28 mouse cellular contexts compared by ENCODE assay signal in the genomic region with DNA sequence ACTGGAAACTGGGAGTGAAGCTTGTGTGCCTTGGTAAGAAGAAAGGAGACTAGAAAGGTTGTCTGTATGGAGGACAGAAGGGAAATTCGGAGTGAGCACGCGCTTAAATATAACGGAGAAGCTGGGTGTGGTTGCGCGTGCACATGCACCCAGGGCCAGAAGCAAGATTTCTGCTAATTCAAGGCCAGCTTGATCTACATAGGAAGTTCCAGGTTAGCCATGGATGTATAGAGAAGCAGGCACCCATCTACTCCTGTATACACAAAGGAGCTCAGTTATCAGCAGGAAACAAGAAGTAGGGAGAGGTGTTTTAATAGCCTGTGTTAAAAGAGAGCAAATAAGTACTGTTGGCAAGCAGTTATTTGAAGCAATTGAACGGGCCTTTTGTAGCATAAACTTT. TPM values are rescaled to one million over a fixed set of nuclear protein-coding genes. Genes with fewer than 3 reads are reported as not detected.
DNase-seq lines count a peak whose midpoint lies in the region; ATAC-seq lines count a peak whose summit lies in the region.
"Had no signal": no experiment of that assay in that cellular context is flagged by ENCODE, and none has a peak within 500 bp of the region (broad histone marks: within the 10 kb centered on the region; RNA-seq: fewer than 3 reads in every experiment).

No protein-coding gene starts in this region.

- 80% methylated on average over 7 of the region's 7 CpGs for WGBS in heart, embryonic 15.5 days
- WGBS in liver, embryonic 13.5 days (ENCODE audit: insufficient replicate concordance): 45% methylated on average over 7 of the region's 7 CpGs
- WGBS in liver, embryonic 11.5 days: 71% methylated on average over 7 of the region's 7 CpGs
- WGBS in hindbrain, embryonic 16.5 days: 91% methylated on average over 7 of the region's 7 CpGs

- H3K27me3 ChIP-seq in heart, embryonic 15.5 days: no peaks in the 10 kb centered on the region
- no peaks in the 10 kb centered on the region for H3K27me3 ChIP-seq in liver, embryonic 13.5 days
- H3K27me3 ChIP-seq in liver, embryonic 11.5 days (replicated peaks; ENCODE audit: control insufficient read depth, insufficient read depth, low read length): no peaks in the 10 kb centered on the region
- no peaks in the 10 kb centered on the region for H3K27me3 ChIP-seq in hindbrain, embryonic 16.5 days (replicated peaks; ENCODE audit: control insufficient read depth, insufficient read depth, low read length)
- H3K27me3 ChIP-seq: embryonic facial prominence, embryonic 12.5 days; embryonic facial prominence, embryonic 15.5 days; hindbrain, embryonic 13.5 days; Patski had no signal

- no peak overlapping the region for H3K4me2 ChIP-seq in heart, embryonic 15.5 days
- H3K4me2 ChIP-seq in liver, embryonic 13.5 days: no peak overlapping the region
- H3K4me2 ChIP-seq in liver, embryonic 11.5 days: no peak overlapping the region
- no peak overlapping the region for H3K4me2 ChIP-seq in hindbrain, embryonic 16.5 days (ENCODE audit: low read length)
- H3K4me2 ChIP-seq: embryonic facial prominence, embryonic 12.5 days; embryonic facial prominence, embryonic 15.5 days; hindbrain, embryonic 13.5 days had no signal

- H3K9me3 ChIP-seq in heart, embryonic 15.5 days (replicated peaks): no peaks in the 10 kb centered on the region
- no peaks in the 10 kb centered on the region for H3K9me3 ChIP-seq in liver, embryonic 13.5 days (replicated peaks)
- H3K9me3 ChIP-seq in liver, embryonic 11.5 days (ENCODE audit: control insufficient read depth, low read length): no peaks in the 10 kb centered on the region
- no peaks in the 10 kb centered on the region for H3K9me3 ChIP-seq in hindbrain, embryonic 16.5 days (ENCODE audit: control insufficient read depth, low read length)
- H3K9me3 ChIP-seq: embryonic facial prominence, embryonic 12.5 days; embryonic facial prominence, embryonic 15.5 days; heart, embryonic 10.5 days; hindbrain, embryonic 10.5 days; hindbrain, embryonic 13.5 days had no signal

- H3K4me3 ChIP-seq in heart, embryonic 15.5 days: no peak overlapping the region
- no peak overlapping the region for H3K4me3 ChIP-seq in liver, embryonic 13.5 days (replicated peaks)
- no peak overlapping the region for H3K4me3 ChIP-seq in liver, embryonic 11.5 days (ENCODE audit: low read depth, low read length)
- H3K4me3 ChIP-seq in hindbrain, embryonic 16.5 days (ENCODE audit: low read length): no peak overlapping the region
- H3K4me3 ChIP-seq: embryonic facial prominence, embryonic 12.5 days; embryonic facial prominence, embryonic 15.5 days; gastrocnemius, adult 2 months; heart, embryonic 10.5 days; hindbrain, embryonic 10.5 days; hindbrain, embryonic 13.5 days had no signal

- H3K27ac ChIP-seq in heart, embryonic 15.5 days: peak overlapping the region; percentile 45; the same call in 1 of the 2 replicates
- H3K27ac ChIP-seq in liver, embryonic 13.5 days: no peak overlapping the region
- H3K27ac ChIP-seq in liver, embryonic 11.5 days (ENCODE audit: low read depth, low read length): no peak overlapping the region
- no peak overlapping the region for H3K27ac ChIP-seq in hindbrain, embryonic 16.5 days (ENCODE audit: low read depth, low read length)
- H3K27ac ChIP-seq: embryonic facial prominence, embryonic 12.5 days; embryonic facial prominence, embryonic 15.5 days; gastrocnemius, adult 2 months; heart, embryonic 10.5 days; hindbrain, embryonic 10.5 days; hindbrain, embryonic 13.5 days; hindbrain, postnatal 0 days had no signal

- ATAC-seq in heart, embryonic 15.5 days (replicated peaks; ENCODE audit: insufficient number of reproducible peaks, insufficient read depth, low FRiP score, low read depth): no peak
- ATAC-seq in liver, embryonic 13.5 days (ENCODE audit: low read depth): peak; percentile 34; the same call in 1 of the 2 replicates
- ATAC-seq in liver, embryonic 11.5 days (replicated peaks; ENCODE audit: low FRiP score): no peak
- peak; percentile 29; the same call in 1 of the 2 replicates for ATAC-seq in megakaryocyte progenitor cell, adult 5-6 weeks (replicated peaks; ENCODE audit: poor library complexity)
- no peak for ATAC-seq in hindbrain, embryonic 16.5 days
- ATAC-seq: CD4-positive, CD25-positive, alpha-beta regulatory T cell, adult 4 months; forebrain, embryonic 14.5 days; forebrain, postnatal 0 days; hindbrain, postnatal 0 days; inflammation-experienced regulatory T-cells, adult 6 months; intestine, embryonic 16.5 days; Patski had no signal

- H3K36me3 ChIP-seq in heart, embryonic 15.5 days: no peaks in the 10 kb centered on the region
- peaks cover 3% of the 10 kb centered on the region for H3K36me3 ChIP-seq in liver, embryonic 13.5 days
- H3K36me3 ChIP-seq in liver, embryonic 11.5 days (ENCODE audit: control insufficient read depth, insufficient read depth, low read length): no peaks in the 10 kb centered on the region
- peaks cover 5% of the 10 kb centered on the region; the same call in 1 of the 2 replicates for H3K36me3 ChIP-seq in hindbrain, embryonic 16.5 days (ENCODE audit: control insufficient read depth, insufficient read depth, low read length)
- H3K36me3 ChIP-seq: embryonic facial prominence, embryonic 12.5 days had no signal

- DNase-seq in heart, postnatal 4 days: no peak
- DNase-seq in liver, embryonic 13.5 days: no peak
- no peak for DNase-seq in liver, embryonic 11.5 days (ENCODE audit: low spot score)
- peak; percentile 93 for DNase-seq in MEL-GATA-1-ER (ENCODE audit: extremely low read depth, low read depth)
- DNase-seq in layer of hippocampus, postnatal 14 days (ENCODE audit: low spot score in 2 of 2): no peak
- DNase-seq: adrenal gland, postnatal 10 days; adrenal gland, postnatal 36 days; cerebellum, adult 18-20 months; cerebellum, adult 9-10 months; cerebellum, postnatal 14 days; forebrain, postnatal 0 days; gastrocnemius, adult 2 months; gastrocnemius, postnatal 14 days; heart, adult 18-20 months had no signal

- H3K9ac ChIP-seq in heart, embryonic 15.5 days: no peak overlapping the region
- H3K9ac ChIP-seq in liver, embryonic 13.5 days: no peak overlapping the region
- no peak overlapping the region for H3K9ac ChIP-seq in liver, embryonic 11.5 days (ENCODE audit: low read depth, low read length)
- no peak overlapping the region for H3K9ac ChIP-seq in hindbrain, embryonic 16.5 days (ENCODE audit: low read depth, low read length)
- H3K9ac ChIP-seq: embryonic facial prominence, embryonic 12.5 days; embryonic facial prominence, embryonic 15.5 days; forebrain, postnatal 0 days; hindbrain, embryonic 13.5 days had no signal

- H3K4me1 ChIP-seq in heart, embryonic 15.5 days (replicated peaks): no peaks in the 10 kb centered on the region
- H3K4me1 ChIP-seq in liver, embryonic 13.5 days (replicated peaks): peaks cover 19% of the 10 kb centered on the region
- peaks cover 13% of the 10 kb centered on the region for H3K4me1 ChIP-seq in liver, embryonic 11.5 days (replicated peaks; ENCODE audit: control insufficient read depth, insufficient read depth, low read length)
- no peaks in the 10 kb centered on the region for H3K4me1 ChIP-seq in hindbrain, embryonic 16.5 days (ENCODE audit: control insufficient read depth, insufficient read depth, low read depth, low read length)
- H3K4me1 ChIP-seq: embryonic facial prominence, embryonic 15.5 days; heart, embryonic 10.5 days; hindbrain, embryonic 10.5 days; hindbrain, embryonic 13.5 days had no signal

RNA-seq across cellular contexts. Expression of a gene that starts 22.9 kb away (rescaled TPM):
- 9.1 and 9.5 TPM in 2 replicates for polyA plus RNA-seq in heart, embryonic 15.5 days (2015; fragmentation: Nextera tagmentation; extraction: Ambion mirVana)
- total RNA-seq in heart, postnatal 4 days (2021): 10 to 100 TPM; 11.7 to 12.9 TPM
- 8.2 and 10.8 TPM in 2 replicates for polyA plus RNA-seq in liver, embryonic 13.5 days (2015; fragmentation: Nextera tagmentation; extraction: Ambion mirVana)
- 18.9 and 21.7 TPM in 2 replicates for polyA plus RNA-seq in liver, embryonic 11.5 days (2014; fragmentation: Nextera tagmentation; extraction: Ambion mirVana)
- total RNA-seq in megakaryocyte progenitor cell, adult 5-6 weeks (2015): 29.9 and 35.3 TPM in 2 replicates
- total RNA-seq in megakaryocyte progenitor cell, adult 5-6 weeks (2017): 25.2 and 26.0 TPM in 2 replicates
- total RNA-seq in layer of hippocampus, postnatal 14 days (2021): 10 to 100 TPM; 12.4 to 14.1 TPM
- 18.0 and 23.2 TPM in 2 replicates for polyA plus RNA-seq in hindbrain, embryonic 16.5 days (2015; fragmentation: Nextera tagmentation; extraction: Ambion mirVana)

RNA-seq across cellular contexts. Expression of a gene that starts 26.3 kb away (rescaled TPM):
- polyA plus RNA-seq in heart, embryonic 15.5 days (2015; fragmentation: Nextera tagmentation; extraction: Ambion mirVana): 8.0 and 11.3 TPM in 2 replicates
- 10 to 100 TPM; 10.7 to 11.1 TPM for total RNA-seq in heart, postnatal 4 days (2021)
- 8.9 and 10.0 TPM in 2 replicates for polyA plus RNA-seq in liver, embryonic 13.5 days (2015; fragmentation: Nextera tagmentation; extraction: Ambion mirVana)
- polyA plus RNA-seq in liver, embryonic 11.5 days (2014; fragmentation: Nextera tagmentation; extraction: Ambion mirVana): 19.0 and 24.8 TPM in 2 replicates
- 36.1 and 38.1 TPM in 2 replicates for total RNA-seq in megakaryocyte progenitor cell, adult 5-6 weeks (2015)
- 22.5 and 27.9 TPM in 2 replicates for total RNA-seq in megakaryocyte progenitor cell, adult 5-6 weeks (2017)
- total RNA-seq in layer of hippocampus, postnatal 14 days (2021): 10 to 100 TPM in 1 of 2 experiments, 1 to 10 TPM in 1; 8.1 to 10.4 TPM
- 9.4 and 12.0 TPM in 2 replicates for polyA plus RNA-seq in hindbrain, embryonic 16.5 days (2015; fragmentation: Nextera tagmentation; extraction: Ambion mirVana)

RNA-seq across cellular contexts. Expression of a gene that starts 58.3 kb away (rescaled TPM):
- 301 and 302 TPM in 2 replicates for polyA plus RNA-seq in heart, embryonic 15.5 days (2015; fragmentation: Nextera tagmentation; extraction: Ambion mirVana)
- 100 to 1,000 TPM; 192 to 195 TPM for total RNA-seq in heart, postnatal 4 days (2021)
- 281 and 285 TPM in 2 replicates for polyA plus RNA-seq in liver, embryonic 13.5 days (2015; fragmentation: Nextera tagmentation; extraction: Ambion mirVana)
- 410 and 426 TPM in 2 replicates for polyA plus RNA-seq in liver, embryonic 11.5 days (2014; fragmentation: Nextera tagmentation; extraction: Ambion mirVana)
- total RNA-seq in megakaryocyte progenitor cell, adult 5-6 weeks (2015): 372 and 397 TPM in 2 replicates
- 362 TPM in 2 replicates for total RNA-seq in megakaryocyte progenitor cell, adult 5-6 weeks (2017)
- 100 to 1,000 TPM; 140 to 142 TPM for total RNA-seq in layer of hippocampus, postnatal 14 days (2021)
- polyA plus RNA-seq in hindbrain, embryonic 16.5 days (2015; fragmentation: Nextera tagmentation; extraction: Ambion mirVana): 383 and 402 TPM in 2 replicates

Comparison
In these comparisons a context has a peak if more than half of its experiments do, and no peak if none do; other contexts are left out.
1. ATAC-seq: peak in liver, embryonic 13.5 days (single experiment) and megakaryocyte progenitor cell, adult 5-6 weeks (single experiment); none in heart, embryonic 15.5 days (single experiment), liver, embryonic 11.5 days (single experiment) and hindbrain, embryonic 16.5 days (single experiment).